Mouse (Mus musculus) heart, postnatal 0 days (tissue): Measurements from ENCODE around the gene 1110008L16Rik.

ENCODE experiments used
- CTCF ChIP-seq: IDR thresholded peaks from 2 replicates; pipeline ENCODE4 v1.5.1; 2016; ENCODE audit warnings: antibody characterized with exemption, control low read depth, low read depth
- EP300 ChIP-seq: IDR thresholded peaks from 2 replicates; pipeline ENCODE4 v1.6.1; 2016; ENCODE audit warnings: antibody characterized with exemption, low read depth

DNA sequence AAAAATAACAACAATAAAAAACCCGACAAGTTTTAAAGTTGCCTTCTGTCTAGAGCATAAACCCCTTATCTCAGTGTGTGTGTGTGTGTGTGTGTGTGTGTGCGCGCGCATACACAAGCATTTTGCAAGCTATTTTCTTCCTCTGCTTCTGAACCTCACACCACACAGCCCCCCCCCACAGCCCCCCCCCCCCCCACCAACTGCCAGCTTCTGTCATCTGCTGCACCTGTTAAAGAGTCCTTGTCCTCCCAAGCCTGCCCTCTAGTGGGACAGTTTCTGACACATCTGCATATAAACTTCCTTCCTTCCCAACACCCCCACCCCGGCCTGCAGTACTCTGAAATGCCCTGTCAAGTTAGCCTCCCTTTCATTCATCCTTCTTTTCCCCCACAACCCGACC is 89.1 kb downstream of the 1110008L16Rik start:
- TF ChIP-seq CTCF (peak; percentile 39), EP300 (no peak)
